Mouse (Mus musculus): ENCODE data around the gene Pde4b. TPM values are rescaled to one million over a fixed set of nuclear protein-coding genes. Genes with fewer than 3 reads are reported as not detected.

Pde4b gene
- polyA plus RNA-seq, 1 experiment from 2014 or later: 49.4 TPM

DNA sequence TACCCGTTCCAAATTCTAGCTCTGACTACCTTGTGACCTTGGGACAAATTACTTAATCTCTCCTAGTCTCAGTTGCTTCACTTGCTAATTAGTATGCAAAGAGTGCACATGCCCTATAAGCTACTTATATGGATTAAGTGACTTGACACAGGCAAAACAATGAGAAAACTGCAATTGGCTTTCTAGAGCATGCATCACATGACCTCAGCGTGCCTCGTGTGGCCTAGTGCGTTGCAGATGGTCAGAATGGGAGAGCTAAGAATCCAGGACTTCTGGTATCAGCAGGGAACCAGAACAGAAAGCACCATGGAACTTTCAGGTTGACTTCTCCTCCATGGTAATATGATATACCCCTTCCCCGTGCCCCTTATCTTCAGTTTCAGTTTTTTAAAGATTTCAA is 426.2 kb downstream of the Pde4b start:
- no peak overlapping the region for H3K4me2 ChIP-seq (ENCODE audit: low read length)
- H3K9ac ChIP-seq (replicated peaks; ENCODE audit: low read length): no peak overlapping the region
- no peaks in the 10 kb centered on the region for H3K9me3 ChIP-seq (ENCODE audit: control insufficient read depth, low read length)
- peaks cover 17% of the 10 kb centered on the region for H3K4me1 ChIP-seq (ENCODE audit: control insufficient read depth, insufficient read depth, low read length)
- no peaks in the 10 kb centered on the region for H3K36me3 ChIP-seq (ENCODE audit: control insufficient read depth, insufficient read depth, low read length)
- no peak for DNase-seq
- H3K27me3 ChIP-seq (ENCODE audit: control insufficient read depth, insufficient read depth, low read length): no peaks in the 10 kb centered on the region
- no peak overlapping the region for H3K27ac ChIP-seq (replicated peaks; ENCODE audit: low read depth, low read length)
- ATAC-seq (ENCODE audit: low FRiP score, low TSS enrichment): no peak
- 37% methylated on average over 5 of the region's 5 CpGs for WGBS
- no peak overlapping the region for H3K4me3 ChIP-seq (replicated peaks; ENCODE audit: low read depth, low read length)

DNA sequence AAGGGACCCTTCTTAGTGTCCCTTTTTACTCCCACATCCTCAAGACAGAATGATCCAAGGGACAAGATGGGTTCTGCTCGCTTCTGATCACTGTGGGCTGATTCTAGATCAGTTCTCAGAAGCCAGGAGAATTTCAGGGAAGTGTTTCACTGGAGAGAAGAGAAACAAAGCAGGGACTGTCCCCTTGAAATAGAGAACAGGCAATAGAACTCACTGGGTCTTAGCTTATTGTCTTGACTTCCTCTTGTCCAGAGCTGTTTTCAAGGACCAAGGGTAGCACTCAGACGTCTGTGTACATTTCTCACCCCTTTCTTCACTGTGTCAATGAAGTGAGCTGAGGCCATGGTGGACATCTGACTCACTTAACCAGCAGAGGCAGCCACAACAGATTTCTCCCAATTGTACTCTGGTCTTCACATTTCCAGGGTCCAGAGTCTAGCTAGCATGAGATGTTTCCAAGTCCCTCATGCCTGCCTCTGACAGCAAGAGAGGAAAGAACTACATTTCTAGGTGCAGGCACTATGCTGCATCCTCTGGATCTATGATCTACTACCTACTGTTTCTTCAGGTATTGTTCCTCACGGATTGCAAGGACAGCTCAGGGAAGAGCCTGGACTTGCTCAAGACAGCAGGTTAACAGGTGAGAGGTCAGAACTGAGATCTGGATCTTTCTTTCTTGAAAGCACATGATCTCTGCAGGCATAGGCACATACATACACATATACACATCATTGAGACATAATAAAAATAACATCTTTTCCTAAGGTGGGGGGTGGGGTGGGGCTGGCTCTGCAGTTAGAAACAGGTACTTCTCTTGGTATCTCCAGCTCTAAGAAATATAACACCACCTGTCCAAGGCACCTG is 427.9 kb downstream of the Pde4b start:
- Histone ChIP-seq H3K4me1 (ENCODE audit: control insufficient read depth, insufficient read depth, low read length) (peaks cover 17% of the 10 kb centered on the region), H3K27ac (replicated peaks; ENCODE audit: low read depth, low read length) (no peak overlapping the region), H3K4me3 (replicated peaks; ENCODE audit: low read depth, low read length) (no peak overlapping the region), H3K4me2 (ENCODE audit: low read length) (no peak overlapping the region), H3K9ac (replicated peaks; ENCODE audit: low read length) (no peak overlapping the region), H3K36me3 (ENCODE audit: control insufficient read depth, insufficient read depth, low read length) (no peaks in the 10 kb centered on the region), H3K27me3 (ENCODE audit: control insufficient read depth, insufficient read depth, low read length) (no peaks in the 10 kb centered on the region), H3K9me3 (ENCODE audit: control insufficient read depth, low read length) (no peaks in the 10 kb centered on the region)
- WGBS: 67% methylated on average over 3 of the region's 3 CpGs
- no peak for DNase-seq
- ATAC-seq (ENCODE audit: low FRiP score, low TSS enrichment): no peak

DNA sequence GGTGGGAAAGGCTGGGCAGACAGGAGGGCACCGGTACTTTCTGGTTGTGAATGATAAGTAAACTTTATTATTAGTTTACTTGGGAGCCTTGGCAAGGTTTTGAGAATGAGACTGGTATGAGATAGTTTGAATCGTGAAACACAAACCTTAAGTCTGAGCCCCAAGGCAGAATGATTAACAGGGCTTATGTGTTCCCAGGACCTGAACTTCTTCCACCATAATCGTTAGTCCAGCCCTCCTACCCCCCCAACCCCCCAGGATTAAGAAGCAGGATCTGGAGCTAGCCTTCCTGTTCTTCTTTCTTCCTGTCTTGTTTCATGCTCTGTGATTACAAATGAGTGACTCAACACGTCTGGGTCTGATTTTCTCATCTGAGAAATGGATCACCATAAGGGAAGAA is 429.1 kb downstream of the Pde4b start:
- H3K9me3 ChIP-seq (ENCODE audit: control insufficient read depth, low read length): no peaks in the 10 kb centered on the region
- H3K36me3 ChIP-seq (ENCODE audit: control insufficient read depth, insufficient read depth, low read length): no peaks in the 10 kb centered on the region
- H3K4me3 ChIP-seq (replicated peaks; ENCODE audit: low read depth, low read length): no peak overlapping the region
- H3K4me2 ChIP-seq (ENCODE audit: low read length): no peak overlapping the region
- no peak overlapping the region for H3K9ac ChIP-seq (replicated peaks; ENCODE audit: low read length)
- peaks cover 8% of the 10 kb centered on the region for H3K4me1 ChIP-seq (ENCODE audit: control insufficient read depth, insufficient read depth, low read length)
- WGBS: 79% methylated on average over 4 of the region's 4 CpGs
- H3K27me3 ChIP-seq (ENCODE audit: control insufficient read depth, insufficient read depth, low read length): no peaks in the 10 kb centered on the region
- ATAC-seq (ENCODE audit: low FRiP score, low TSS enrichment): no peak
- DNase-seq: no peak
- no peak overlapping the region for H3K27ac ChIP-seq (replicated peaks; ENCODE audit: low read depth, low read length)

DNA sequence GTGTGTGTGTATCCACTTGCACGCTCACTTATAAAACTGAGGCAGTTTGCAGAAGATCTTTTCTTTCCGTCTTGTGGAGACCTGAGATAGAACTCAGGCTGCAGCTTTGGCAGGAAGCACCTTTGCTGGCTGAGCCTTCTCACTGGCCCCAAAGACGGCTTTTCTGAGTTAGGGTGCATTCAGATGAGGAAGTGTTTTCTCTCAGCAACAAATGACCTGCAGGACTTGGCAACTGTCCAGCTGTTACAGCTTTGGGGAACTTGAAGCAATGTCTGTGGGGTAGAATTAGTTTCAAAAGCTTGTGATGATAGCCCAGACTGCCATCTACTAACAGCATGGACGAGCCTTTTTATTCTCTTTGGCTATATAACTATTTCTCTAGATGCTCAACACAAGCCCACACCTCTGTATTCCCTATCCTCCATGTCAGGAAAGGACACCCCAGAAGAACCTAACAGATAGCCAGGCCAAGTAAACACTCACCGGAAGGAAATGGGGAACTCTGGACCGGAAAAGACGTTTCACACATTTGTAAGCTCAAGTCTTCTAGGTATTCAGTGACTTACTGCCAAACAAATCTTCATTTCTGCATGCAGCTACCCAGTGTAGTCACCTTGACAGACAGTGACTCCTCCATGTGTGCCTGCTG is 429.8 kb downstream of the Pde4b start:
- Histone ChIP-seq H3K27me3 (ENCODE audit: control insufficient read depth, insufficient read depth, low read length) (no peaks in the 10 kb centered on the region), H3K27ac (replicated peaks; ENCODE audit: low read depth, low read length) (no peak overlapping the region), H3K9me3 (ENCODE audit: control insufficient read depth, low read length) (no peaks in the 10 kb centered on the region), H3K4me1 (ENCODE audit: control insufficient read depth, insufficient read depth, low read length) (peaks cover under 1% of the 10 kb centered on the region; the same call in 1 of the 2 replicates), H3K36me3 (ENCODE audit: control insufficient read depth, insufficient read depth, low read length) (no peaks in the 10 kb centered on the region), H3K4me2 (ENCODE audit: low read length) (no peak overlapping the region), H3K4me3 (replicated peaks; ENCODE audit: low read depth, low read length) (no peak overlapping the region), H3K9ac (replicated peaks; ENCODE audit: low read length) (no peak overlapping the region)
- ATAC-seq (ENCODE audit: low FRiP score, low TSS enrichment) (no peak), DNase-seq (no peak)
- 77% methylated on average over 7 of the region's 7 CpGs for WGBS

DNA sequence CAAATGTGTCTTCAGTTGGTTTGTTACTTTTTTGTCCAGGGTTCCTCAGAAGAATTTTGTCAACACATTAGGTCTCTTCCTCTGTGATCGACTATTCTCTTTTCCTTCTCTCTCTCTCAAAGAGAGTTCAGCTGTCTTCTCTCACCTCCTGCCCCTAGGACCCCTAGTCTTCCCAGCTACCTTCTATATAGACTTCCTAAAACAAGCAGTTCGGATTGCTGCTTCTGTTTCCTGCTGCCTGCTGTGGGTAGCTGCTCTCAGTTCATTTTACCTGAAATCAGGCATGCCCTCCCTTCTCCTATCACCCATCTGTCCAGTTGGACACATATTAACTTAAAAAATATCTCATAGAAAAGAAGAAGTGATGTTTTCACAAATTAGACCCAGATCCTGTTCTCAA is 430.3 kb downstream of the Pde4b start:
- 68% methylated on average over 2 of the region's 2 CpGs for WGBS
- H3K9me3 ChIP-seq (ENCODE audit: control insufficient read depth, low read length): no peaks in the 10 kb centered on the region
- H3K27ac ChIP-seq (replicated peaks; ENCODE audit: low read depth, low read length): no peak overlapping the region
- H3K4me3 ChIP-seq (replicated peaks; ENCODE audit: low read depth, low read length): no peak overlapping the region
- H3K4me2 ChIP-seq (ENCODE audit: low read length): no peak overlapping the region
- no peaks in the 10 kb centered on the region for H3K27me3 ChIP-seq (ENCODE audit: control insufficient read depth, insufficient read depth, low read length)
- DNase-seq: no peak
- no peaks in the 10 kb centered on the region; the same call in 1 of the 2 replicates for H3K4me1 ChIP-seq (ENCODE audit: control insufficient read depth, insufficient read depth, low read length)
- H3K36me3 ChIP-seq (ENCODE audit: control insufficient read depth, insufficient read depth, low read length): no peaks in the 10 kb centered on the region
- ATAC-seq (ENCODE audit: low FRiP score, low TSS enrichment): no peak
- no peak overlapping the region for H3K9ac ChIP-seq (replicated peaks; ENCODE audit: low read length)

DNA sequence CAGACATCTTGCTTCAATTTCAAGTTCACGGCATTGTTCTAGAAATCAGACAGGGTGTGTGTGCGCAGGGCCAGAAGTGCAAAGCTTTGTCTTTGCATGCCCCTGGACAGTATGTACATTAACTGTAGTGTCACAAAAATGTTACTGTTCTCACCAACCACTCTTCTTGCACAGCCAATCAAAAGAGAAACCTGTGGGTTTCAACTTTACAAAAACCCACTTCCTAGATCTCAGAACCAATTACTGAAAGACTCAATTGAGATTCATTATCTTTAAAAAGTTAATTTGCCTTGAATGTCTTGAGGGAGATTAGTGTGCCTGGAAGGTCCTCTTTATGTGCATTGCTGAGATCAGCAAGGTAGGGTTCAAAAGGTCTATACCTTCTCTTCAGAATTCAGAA is 431.0 kb downstream of the Pde4b start:
- no peaks in the 10 kb centered on the region for H3K36me3 ChIP-seq (ENCODE audit: control insufficient read depth, insufficient read depth, low read length)

DNA sequence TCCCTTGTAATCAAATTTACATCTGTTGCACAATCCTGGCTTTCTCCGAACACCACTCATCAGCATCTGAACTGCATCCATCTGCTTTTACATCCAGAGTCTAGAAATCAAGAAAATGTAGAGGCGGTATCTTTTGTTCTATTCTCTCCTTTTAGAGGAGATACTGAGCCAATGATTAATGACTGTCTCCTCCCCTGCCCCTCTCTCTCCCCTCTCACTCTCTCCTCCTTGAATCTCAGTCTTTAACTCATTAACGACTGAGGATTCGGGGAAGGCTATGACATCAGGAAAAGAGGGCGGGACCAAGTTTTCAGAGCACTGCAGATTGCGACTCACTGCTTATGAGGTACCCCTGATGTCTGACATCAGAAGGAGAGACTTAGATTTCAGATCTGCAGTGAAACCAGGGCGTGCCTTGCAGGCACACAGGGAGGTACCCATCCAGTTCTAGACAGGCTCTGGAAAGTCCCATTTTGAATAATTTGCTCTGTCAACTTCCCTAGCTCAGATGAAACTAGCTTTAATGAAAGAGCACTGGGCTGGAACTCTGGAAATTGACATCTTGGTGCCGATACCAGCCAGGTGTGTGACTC is 433.4 kb downstream of the Pde4b start:
- no peaks in the 10 kb centered on the region for H3K9me3 ChIP-seq (ENCODE audit: control insufficient read depth, low read length)
- H3K4me1 ChIP-seq (ENCODE audit: control insufficient read depth, insufficient read depth, low read length): no peaks in the 10 kb centered on the region
- WGBS: 74% methylated on average over 8 of the region's 8 CpGs
- H3K4me2 ChIP-seq (ENCODE audit: low read length): no peak overlapping the region
- H3K4me3 ChIP-seq (replicated peaks; ENCODE audit: low read depth, low read length): no peak overlapping the region
- no peak overlapping the region for H3K9ac ChIP-seq (replicated peaks; ENCODE audit: low read length)
- no peak overlapping the region for H3K27ac ChIP-seq (replicated peaks; ENCODE audit: low read depth, low read length)
- no peaks in the 10 kb centered on the region for H3K36me3 ChIP-seq (ENCODE audit: control insufficient read depth, insufficient read depth, low read length)
- no peaks in the 10 kb centered on the region for H3K27me3 ChIP-seq (ENCODE audit: control insufficient read depth, insufficient read depth, low read length)
- ATAC-seq (ENCODE audit: low FRiP score, low TSS enrichment) (no peak), DNase-seq (no peak)

More for the DNA sequence above, 431.0 kb downstream of the Pde4b start:
- Histone ChIP-seq H3K27me3 (ENCODE audit: control insufficient read depth, insufficient read depth, low read length) (no peaks in the 10 kb centered on the region), H3K27ac (replicated peaks; ENCODE audit: low read depth, low read length) (no peak overlapping the region), H3K9ac (replicated peaks; ENCODE audit: low read length) (no peak overlapping the region), H3K4me3 (replicated peaks; ENCODE audit: low read depth, low read length) (no peak overlapping the region), H3K4me1 (ENCODE audit: control insufficient read depth, insufficient read depth, low read length) (no peaks in the 10 kb centered on the region; the same call in 1 of the 2 replicates), H3K9me3 (ENCODE audit: control insufficient read depth, low read length) (no peaks in the 10 kb centered on the region), H3K4me2 (ENCODE audit: low read length) (no peak overlapping the region)
- DNase-seq (no peak), ATAC-seq (ENCODE audit: low FRiP score, low TSS enrichment) (no peak)
- WGBS: 95% methylated on average over 2 of the region's 2 CpGs

DNA sequence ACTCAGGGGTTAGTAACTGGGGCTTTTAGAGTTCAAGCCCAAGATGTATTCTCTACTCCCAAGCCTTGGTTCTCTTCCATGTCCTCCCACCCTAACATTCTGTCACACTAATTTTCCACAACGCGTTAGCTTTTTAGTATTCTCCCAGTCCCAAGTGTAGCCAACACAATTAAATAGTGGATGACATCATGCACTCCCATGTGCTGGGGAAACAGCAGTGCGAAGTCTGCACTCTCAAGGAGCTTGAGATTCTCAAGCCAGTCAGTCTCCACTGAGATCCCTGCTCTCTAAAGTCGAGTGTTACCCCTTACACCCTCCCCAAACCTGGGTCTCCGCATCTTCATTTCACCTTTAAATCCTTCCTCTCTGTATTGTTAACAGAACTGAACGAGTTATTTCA is 434.1 kb downstream of the Pde4b start:
- 61% methylated on average over 6 of the region's 6 CpGs for WGBS
- H3K4me1 ChIP-seq (ENCODE audit: control insufficient read depth, insufficient read depth, low read length): no peaks in the 10 kb centered on the region
- no peak overlapping the region for H3K4me3 ChIP-seq (replicated peaks; ENCODE audit: low read depth, low read length)
- no peak overlapping the region for H3K27ac ChIP-seq (replicated peaks; ENCODE audit: low read depth, low read length)
- no peak overlapping the region for H3K4me2 ChIP-seq (ENCODE audit: low read length)
- DNase-seq: no peak
- no peak for ATAC-seq (ENCODE audit: low FRiP score, low TSS enrichment)
- no peaks in the 10 kb centered on the region for H3K36me3 ChIP-seq (ENCODE audit: control insufficient read depth, insufficient read depth, low read length)
- no peaks in the 10 kb centered on the region for H3K27me3 ChIP-seq (ENCODE audit: control insufficient read depth, insufficient read depth, low read length)
- no peak overlapping the region for H3K9ac ChIP-seq (replicated peaks; ENCODE audit: low read length)
- no peaks in the 10 kb centered on the region for H3K9me3 ChIP-seq (ENCODE audit: control insufficient read depth, low read length)

All from midbrain, embryonic 14.5 days (tissue).